Mouse (Mus musculus): ENCODE results near the gene Smoc1.

Gene Smoc1

DNA sequence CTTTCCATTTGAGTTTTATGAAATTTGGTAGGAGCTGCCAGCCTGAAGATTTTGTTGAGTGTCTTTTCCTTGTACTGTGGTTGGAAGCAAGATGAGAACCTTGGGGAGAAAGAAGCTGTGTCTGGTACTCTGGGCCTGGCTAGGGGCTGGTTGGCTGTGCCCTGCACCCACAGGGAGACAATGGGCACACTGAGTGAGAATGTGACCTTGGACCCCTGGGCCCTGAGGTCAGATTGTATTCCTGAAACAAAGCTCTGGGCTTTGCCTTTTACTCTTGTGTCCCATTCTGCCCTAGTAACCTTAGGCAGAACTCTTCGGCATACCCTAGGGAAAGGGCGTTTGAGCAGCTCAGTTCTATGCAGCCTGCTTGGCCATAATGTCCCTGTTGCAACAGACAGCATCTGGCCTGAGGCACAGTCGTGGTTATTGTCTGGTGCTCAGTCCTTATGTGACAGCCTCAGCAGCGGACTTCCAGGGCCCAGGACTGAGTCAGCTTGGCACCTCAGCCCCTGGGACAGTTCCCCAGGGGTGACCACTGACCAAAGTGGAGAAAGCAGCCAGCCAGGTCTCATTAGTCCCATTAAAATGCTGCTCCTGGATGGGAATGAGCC lies 106.6 kb downstream of the Smoc1 start:
- DNase-seq, result no peak

GRCm38 (mm10) chr12:81138217-81138616 lies 111.6 kb downstream of the Smoc1 start:
- no peak for DNase-seq

DNA sequence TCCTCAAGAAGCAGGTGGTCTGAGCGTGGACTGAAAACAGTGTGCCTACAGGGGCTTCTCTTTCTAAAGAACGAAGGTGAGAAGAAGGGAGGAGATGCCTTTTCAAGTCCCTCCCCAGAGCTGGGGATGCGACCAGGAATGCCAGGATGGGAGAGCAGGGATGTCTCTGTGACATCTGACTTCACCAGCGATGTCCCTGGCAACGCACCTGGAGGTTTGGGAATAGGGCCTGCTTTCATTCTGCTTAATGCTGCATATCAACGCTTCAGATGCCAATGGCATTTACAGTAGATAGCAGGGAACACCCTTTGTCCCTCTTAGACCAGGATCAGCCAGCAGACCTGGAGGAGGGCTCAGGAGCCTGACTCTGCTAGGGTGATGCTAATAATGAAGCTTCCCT lies 112.9 kb downstream of the Smoc1 start:
- no peak for DNase-seq

- no peak for DNase-seq
Measured at GRCm38 (mm10) chr12:81140594-81141328, 114.2 kb downstream of the Smoc1 start.

- no peak for DNase-seq
Measured at GRCm38 (mm10) chr12:81141329-81141711, 114.7 kb downstream of the Smoc1 start.

- DNase-seq, result no peak
Measured at GRCm38 (mm10) chr12:81142231-81142630, 115.6 kb downstream of the Smoc1 start.

GRCm38 (mm10) chr12:81144201-81144600 lies 117.6 kb downstream of the Smoc1 start:
- DNase-seq, result no peak

DNA sequence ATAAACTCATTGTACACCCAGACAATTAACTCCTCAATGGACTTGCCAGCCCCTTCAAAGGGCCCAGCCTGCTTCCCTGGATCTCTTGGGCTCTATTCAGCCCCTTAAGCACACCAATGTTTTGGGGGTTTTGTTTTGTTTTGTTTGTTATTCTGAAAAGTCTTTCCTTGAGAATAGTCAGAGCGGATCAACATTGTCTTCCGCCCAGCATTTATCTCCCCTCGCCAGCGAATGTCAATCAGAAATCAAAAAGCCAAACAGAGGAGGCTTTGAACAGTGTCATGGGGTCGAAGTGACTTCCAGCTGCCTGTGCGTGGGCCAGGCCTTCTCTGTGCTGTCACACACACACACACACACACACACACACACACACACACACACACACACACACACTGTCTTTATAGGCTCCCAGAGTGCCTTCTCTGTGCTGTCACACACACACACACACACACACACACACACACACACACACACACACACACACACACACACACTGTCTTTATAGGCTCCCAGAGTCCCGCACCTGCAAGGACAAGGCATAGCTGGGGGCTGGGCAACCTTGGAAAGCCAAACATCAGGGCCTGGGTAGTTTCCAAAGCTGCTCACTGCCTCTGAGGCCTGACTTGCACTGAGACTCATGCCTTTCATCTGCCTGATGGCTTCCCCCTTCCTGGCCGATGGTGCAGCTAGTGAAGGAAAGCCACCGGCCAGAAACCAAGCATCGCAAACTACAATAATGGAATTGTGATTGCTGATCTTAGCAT lies 120.0 kb downstream of the Smoc1 start:
- no peak for DNase-seq

DNA sequence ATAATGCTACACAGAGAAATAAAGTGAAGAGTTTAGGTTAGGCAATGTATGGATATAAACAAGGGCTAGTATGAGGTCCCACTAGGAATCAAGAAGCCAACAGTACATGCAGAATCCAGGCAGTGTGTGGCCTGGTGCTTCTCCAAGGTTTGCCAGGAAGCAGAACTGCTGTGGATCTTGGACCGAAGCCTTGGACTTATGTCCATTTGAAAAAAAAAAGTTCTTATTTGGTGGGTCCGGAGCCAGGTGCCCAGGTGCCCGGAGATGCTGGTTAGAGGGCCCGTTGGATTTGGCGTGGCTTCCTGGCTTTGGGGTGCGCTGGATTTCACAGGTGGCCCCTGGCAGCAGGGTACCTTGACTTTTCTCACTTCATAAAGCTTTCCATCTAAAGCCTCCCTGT lies 121.3 kb downstream of the Smoc1 start:
- DNase-seq, result no peak

DNA sequence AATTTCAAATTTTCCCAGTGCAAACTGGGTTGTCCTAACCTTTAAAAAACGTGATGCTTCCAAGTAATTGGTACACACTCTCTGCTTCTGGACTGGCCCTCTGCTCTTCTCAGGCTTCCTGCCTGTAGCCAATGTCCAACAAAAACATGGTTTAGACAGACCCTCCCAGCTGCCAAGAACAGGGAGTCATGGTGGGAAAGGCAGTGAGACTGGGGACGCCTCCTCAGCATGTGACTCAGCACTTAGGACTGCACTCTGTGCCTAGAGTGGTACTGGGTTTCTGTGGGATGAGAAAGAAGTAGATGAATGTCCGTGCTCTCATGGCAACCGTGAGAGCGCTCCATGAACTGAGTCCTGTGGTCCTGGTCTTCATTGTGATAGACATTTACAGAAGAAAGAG lies 124.3 kb downstream of the Smoc1 start:
- DNase-seq, result no peak

GRCm38 (mm10) chr12:81152082-81152481 lies 125.5 kb downstream of the Smoc1 start:
- no peak for DNase-seq

- no peak for DNase-seq
Measured at GRCm38 (mm10) chr12:81155675-81156074, 129.1 kb downstream of the Smoc1 start.

- DNase-seq, result no peak
Measured at GRCm38 (mm10) chr12:81156841-81157240, 130.2 kb downstream of the Smoc1 start.

GRCm38 (mm10) chr12:81159947-81160346 lies 133.3 kb downstream of the Smoc1 start:
- DNase-seq, result no peak

GRCm38 (mm10) chr12:81160425-81160824 lies 133.8 kb downstream of the Smoc1 start:
- DNase-seq, result no peak

DNA sequence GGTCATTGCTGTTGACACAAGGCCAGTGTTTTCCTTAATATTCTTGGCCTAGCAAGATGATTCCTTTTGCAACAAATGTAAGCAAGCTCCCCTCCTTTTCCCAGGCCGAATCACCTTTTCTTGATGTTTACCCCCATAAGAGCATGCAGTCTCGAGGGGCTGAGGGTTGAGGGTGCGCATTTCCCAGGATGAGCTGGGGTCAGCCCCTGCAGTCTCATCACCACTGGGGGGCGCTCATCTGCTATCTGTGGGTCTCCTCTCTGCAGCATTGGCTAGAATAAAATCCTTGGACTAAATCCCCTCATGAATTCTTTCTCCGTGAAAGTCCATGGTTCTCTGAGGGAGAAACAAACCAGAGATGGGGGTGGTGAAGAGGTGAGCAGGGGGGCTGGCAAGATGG lies 134.2 kb downstream of the Smoc1 start:
- DNase-seq, result peak; percentile 43 to 53

GRCm38 (mm10) chr12:81161282-81161681 lies 134.7 kb downstream of the Smoc1 start:
- no peak for DNase-seq

DNA sequence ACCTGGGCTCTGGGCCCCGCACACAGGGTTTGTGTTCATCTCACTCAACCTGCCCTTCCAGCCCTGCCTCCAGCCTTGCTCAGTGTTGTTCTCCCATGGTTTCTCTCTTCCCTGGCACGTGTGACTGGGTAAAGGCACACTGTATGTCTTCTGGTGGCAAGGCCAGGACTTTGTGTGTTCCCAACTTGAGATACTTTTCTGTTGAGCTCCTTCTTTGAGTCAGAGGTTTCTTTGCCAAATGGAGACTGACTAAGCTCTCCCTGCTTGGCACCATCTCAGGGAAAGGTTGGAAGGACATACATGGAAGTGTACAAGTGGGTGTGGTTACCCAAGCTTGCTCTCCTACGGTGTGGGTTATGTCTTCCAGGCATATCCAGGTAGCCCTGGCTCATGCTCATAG lies 136.5 kb downstream of the Smoc1 start:
- no peak for DNase-seq

DNA sequence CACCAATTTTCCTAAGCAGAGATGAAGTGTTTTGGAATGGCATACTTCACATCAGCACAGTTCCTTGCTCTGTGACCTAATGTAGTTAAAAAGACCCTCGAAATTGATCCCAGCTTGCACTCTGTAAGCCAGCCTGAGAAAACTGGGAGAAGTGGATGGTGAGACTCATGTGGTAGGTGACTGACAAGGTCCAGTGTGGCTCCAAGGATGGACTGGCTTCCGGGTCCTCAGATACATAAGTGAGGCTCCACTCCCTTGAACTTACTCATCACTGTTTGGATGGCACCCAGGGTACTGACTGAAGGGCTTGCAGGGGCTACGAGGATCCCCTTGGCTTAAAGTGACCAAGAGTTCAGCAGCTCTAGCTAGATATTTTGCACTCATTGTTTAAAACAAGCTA lies 137.0 kb downstream of the Smoc1 start:
- no peak for DNase-seq

DNA sequence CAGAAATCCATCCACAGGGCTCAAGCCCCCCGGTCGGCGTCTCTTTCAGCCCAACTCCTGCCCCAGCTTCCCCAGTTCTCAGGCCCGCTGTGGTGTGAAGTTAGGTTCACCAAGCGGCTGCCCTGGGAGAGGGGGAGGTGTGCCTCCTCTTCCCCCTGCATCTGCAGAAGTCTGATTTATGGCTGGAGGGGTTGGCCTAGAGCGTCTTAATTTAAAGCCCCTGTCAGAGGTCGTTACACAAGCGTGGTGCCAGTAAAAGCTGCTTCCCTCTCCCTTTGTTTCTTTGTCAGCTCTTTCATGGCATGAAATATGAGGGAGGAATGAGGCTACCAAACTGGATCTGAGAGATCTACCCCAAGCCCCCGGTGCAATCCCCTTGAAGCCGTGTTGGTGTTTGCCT lies 139.5 kb downstream of the Smoc1 start:
- DNase-seq, result peak; percentile 16 to 29

GRCm38 (mm10) chr12:81166615-81167014 lies 140.0 kb downstream of the Smoc1 start:
- no peak for DNase-seq

GRCm38 (mm10) chr12:81167142-81167541 lies 140.5 kb downstream of the Smoc1 start:
- no peak for DNase-seq

GRCm38 (mm10) chr12:81168031-81168430 lies 141.4 kb downstream of the Smoc1 start:
- no peak for DNase-seq

DNA sequence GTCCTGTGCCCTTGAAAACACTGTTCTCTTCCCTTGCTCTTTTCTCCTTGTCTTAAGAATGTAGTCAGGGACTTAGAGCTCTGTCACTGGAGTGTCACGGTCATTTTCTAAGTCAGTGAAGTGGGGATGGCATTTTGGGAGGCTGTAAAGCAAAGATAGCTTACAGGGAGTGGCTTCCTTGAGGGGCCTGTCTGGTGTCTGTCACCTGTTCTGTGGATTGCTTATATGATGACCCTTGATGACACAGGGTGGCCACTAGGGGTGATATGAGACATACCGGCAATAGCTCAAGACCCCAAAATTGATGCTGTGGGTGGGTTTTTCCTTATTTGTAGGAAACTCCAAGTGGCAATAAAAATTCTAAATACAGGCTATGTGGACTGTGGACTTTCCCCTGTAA lies 141.9 kb downstream of the Smoc1 start:
- no peak for DNase-seq
